Mouse (Mus musculus) brain, embryonic 14.5 days (tissue): Measurements from ENCODE around the gene Ano7.

ENCODE experiments used
- CTCF ChIP-seq: fragments of 200-500 bp; IDR thresholded peaks from 2 replicates; pipeline ENCODE4 v1.5.1; 2012; ENCODE audit warnings: inconsistent platforms, mild to moderate bottlenecking, moderate library complexity, borderline replicate concordance; ENCODE audit not compliant: insufficient read depth, insufficient read length; ENCODE audit errors: extremely low read depth
- POLR2A ChIP-seq: fragments of 200-500 bp; IDR thresholded peaks from 2 replicates; pipeline ENCODE4 v1.6.1; 2012; ENCODE audit warnings: mild to moderate bottlenecking, inconsistent platforms, borderline replicate concordance; ENCODE audit not compliant: poor library complexity, insufficient read depth, insufficient read length, severe bottlenecking; ENCODE audit errors: extremely low read depth

- TF ChIP-seq POLR2A, result no peak
- TF ChIP-seq CTCF, result no peak
These were observed 8.1 kb upstream of the Ano7 start for GRCm38 (mm10) chr1:93365641-93366040.
